Comparison of ENCODE assay signal across 8 mouse cellular contexts in genomic region chr1:158654571-158655205, GRCm38 (mm10).
DNase-seq lines count a peak whose midpoint lies in the region; ATAC-seq and TF ChIP-seq lines count a peak whose summit lies in the region.

No protein-coding gene starts in this region.

- H3K4me2 ChIP-seq in heart, embryonic 16.5 days (ENCODE audit: low read depth, low read length) = no peak overlapping the region
- H3K4me2 ChIP-seq in forebrain, embryonic 13.5 days = no peak overlapping the region

- H3K36me3 ChIP-seq in heart, embryonic 16.5 days (ENCODE audit: control insufficient read depth, insufficient read depth) = no peaks in the 10 kb centered on the region
- H3K36me3 ChIP-seq in MEL (ENCODE audit: control insufficient read depth in 1 of 2, insufficient read depth in 2 of 2, low read length in 2 of 2) = no peaks in the 10 kb centered on the region
- peaks cover 30% of the 10 kb centered on the region for H3K36me3 ChIP-seq in forebrain, embryonic 13.5 days (ENCODE audit: poor library complexity, severe bottlenecking)

- no peak for TF ChIP-seq POLR2A in MEL (IDR thresholded peaks at IDR 0.05; ENCODE audit: control insufficient read depth in 1 of 2, insufficient read depth in 1 of 2, low read depth in 1 of 2, low read length in 2 of 2, poor library complexity in 1 of 2)

- no peaks in the 10 kb centered on the region for H3K9me3 ChIP-seq in heart, embryonic 16.5 days (replicated peaks; ENCODE audit: control insufficient read depth, low read length)
- H3K9me3 ChIP-seq in MEL (replicated peaks; ENCODE audit: insufficient read depth, low read length) = no peaks in the 10 kb centered on the region
- H3K9me3 ChIP-seq in forebrain, embryonic 13.5 days (replicated peaks) = no peaks in the 10 kb centered on the region

- no peaks in the 10 kb centered on the region for H3K4me1 ChIP-seq in heart, embryonic 16.5 days (ENCODE audit: control insufficient read depth, insufficient read depth, low read length)
- no peaks in the 10 kb centered on the region for H3K4me1 ChIP-seq in MEL (ENCODE audit: control insufficient read depth in 1 of 2, insufficient read depth in 2 of 2, low read length in 2 of 2)
- H3K4me1 ChIP-seq in forebrain, embryonic 13.5 days = peaks cover 5% of the 10 kb centered on the region; the same call in 1 of the 2 replicates

- no peak overlapping the region for H3K27ac ChIP-seq in heart, embryonic 16.5 days (ENCODE audit: low read length)
- no peak overlapping the region for H3K27ac ChIP-seq in MEL (ENCODE audit: control insufficient read depth, low read depth, low read length)
- no peak overlapping the region for H3K27ac ChIP-seq in forebrain, embryonic 13.5 days

- H3K79me2 ChIP-seq in MEL (ENCODE audit: control insufficient read depth, insufficient read depth, low read length, poor library complexity) = no peaks in the 10 kb centered on the region

- H3K27me3 ChIP-seq in heart, embryonic 16.5 days (ENCODE audit: control insufficient read depth, insufficient read depth, low read length) = no peaks in the 10 kb centered on the region
- H3K27me3 ChIP-seq in MEL (ENCODE audit: control insufficient read depth in 1 of 2, insufficient read depth in 2 of 2, low read length in 2 of 2) = no peaks in the 10 kb centered on the region
- H3K27me3 ChIP-seq in forebrain, embryonic 13.5 days = no peaks in the 10 kb centered on the region

- peak; percentile 77 for TF ChIP-seq RAD21 in MEL (IDR thresholded peaks at IDR 0.05; ENCODE audit: low read depth, low read length)

- ATAC-seq in heart, embryonic 16.5 days (replicated peaks; ENCODE audit: extremely low read depth, insufficient read depth, low FRiP score) = peak; percentile 55
- peak; percentile 93 for ATAC-seq in forebrain, embryonic 13.5 days
- peak; percentile 94 for ATAC-seq in megakaryocyte progenitor cell, adult 5-6 weeks (replicated peaks; ENCODE audit: poor library complexity)

- intact Hi-C loops in heart, postnatal 14 days (cut with DNase I) = loop anchor here (1.0 to 5.0 kb wide), 4 partner anchors 57 to 1102 kb away; no protein-coding TSS in a partner anchor

- TF ChIP-seq CTCF in MEL (IDR thresholded peaks at IDR 0.05 in 2 of 3, conservative IDR thresholded peaks at IDR 0.05 in 1 of 3; ENCODE audit: control insufficient read depth in 1 of 3, insufficient read depth in 1 of 3, low read depth in 2 of 3, low read length in 3 of 3, poor library complexity in 1 of 3, severe bottlenecking in 1 of 3) = peak in 2 of 3 experiments; percentile 17 to 68; a peak in 3 of 6 replicates

- H3K9ac ChIP-seq in heart, embryonic 16.5 days (ENCODE audit: low read length) = no peak overlapping the region
- no peak overlapping the region for H3K9ac ChIP-seq in MEL (ENCODE audit: control insufficient read depth, low read depth, low read length, poor library complexity, severe bottlenecking)
- H3K9ac ChIP-seq in forebrain, embryonic 13.5 days = no peak overlapping the region

- WGBS in heart, embryonic 16.5 days = 34% methylated on average over 3 of the region's 3 CpGs
- WGBS in forebrain, embryonic 13.5 days = 46% methylated on average over 3 of the region's 3 CpGs

- no peak overlapping the region for H3K4me3 ChIP-seq in heart, embryonic 16.5 days (ENCODE audit: low read length)
- no peak overlapping the region for H3K4me3 ChIP-seq in MEL (ENCODE audit: control insufficient read depth in 1 of 2, insufficient read depth in 1 of 2, low read depth in 2 of 2, low read length in 2 of 2)
- H3K4me3 ChIP-seq in forebrain, embryonic 13.5 days = no peak overlapping the region

- no peak for DNase-seq in heart, postnatal 14 days
- peak; percentile 38 for DNase-seq in MEL (ENCODE audit: low read depth, low spot score)
- no peak for DNase-seq in natural killer cell, adult 2 months (ENCODE audit: low spot score in 2 of 2)
- DNase-seq in yolk sac, embryonic 10.5 days (ENCODE audit: low spot score) = no peak
- no peak for DNase-seq in layer of hippocampus, postnatal 36 days

- TF ChIP-seq EP300 in MEL (IDR thresholded peaks at IDR 0.05; ENCODE audit: low read depth in 1 of 2, low read length in 2 of 2) = no peak

TF ChIP-seq in MEL, 35 proteins besides CTCF, POLR2A, EP300 and RAD21:
- TF ChIP-seq SMC3 (IDR thresholded peaks at IDR 0.05; ENCODE audit: low read depth, low read length) (peak; percentile 66), ZC3H11A (IDR thresholded peaks at IDR 0.05; ENCODE audit: low read depth, low read length) (peak; percentile 52), SIN3A (IDR thresholded peaks at IDR 0.05; ENCODE audit: low read length) (no peak)
